Mouse (Mus musculus): ENCODE measurements at regions not wholly inside any gene's neighbourhood (a gene's known extent, or its start where the extent isn't known, plus 50 kb on each side); places are given as distances from the start of the nearest gene placed in this dataset.

GRCm38 (mm10) chr8:77774551-77775335 lies 50.5 kb upstream of the Ednra start:
- no peak for ATAC-seq (ENCODE audit: extremely low read depth, insufficient number of reproducible peaks, low FRiP score, low TSS enrichment)
- Histone ChIP-seq H3K27ac (replicated peaks) (no peak overlapping the region; the same call in 1 of the 2 replicates), H3K36me3 (no peaks in the 10 kb centered on the region), H3K4me2 (no peak overlapping the region), H3K9me3 (no peaks in the 10 kb centered on the region), H3K9ac (no peak overlapping the region), H3K4me1 (peaks cover 23% of the 10 kb centered on the region), H3K27me3 (replicated peaks) (no peaks in the 10 kb centered on the region), H3K4me3 (no peak overlapping the region)
- WGBS, result 69% methylated on average over 8 of the region's 8 CpGs

- Histone ChIP-seq H3K4me1 (peaks cover 22% of the 10 kb centered on the region), H3K9ac (no peak overlapping the region), H3K27ac (replicated peaks) (no peak overlapping the region), H3K9me3 (no peaks in the 10 kb centered on the region), H3K27me3 (replicated peaks) (no peaks in the 10 kb centered on the region), H3K4me2 (no peak overlapping the region), H3K36me3 (no peaks in the 10 kb centered on the region), H3K4me3 (no peak overlapping the region)
- no peak for ATAC-seq (ENCODE audit: extremely low read depth, insufficient number of reproducible peaks, low FRiP score, low TSS enrichment)
- 80% methylated on average over 3 of the region's 3 CpGs for WGBS
Measured at GRCm38 (mm10) chr8:77775526-77775925, 51.3 kb upstream of the Ednra start.

GRCm38 (mm10) chr8:77777597-77777996 lies 53.3 kb upstream of the Ednra start:
- ATAC-seq (ENCODE audit: extremely low read depth, insufficient number of reproducible peaks, low FRiP score, low TSS enrichment), result no peak
- H3K27me3 ChIP-seq (replicated peaks), result no peaks in the 10 kb centered on the region
- no peak overlapping the region for H3K9ac ChIP-seq
- H3K4me2 ChIP-seq, result no peak overlapping the region
- no peaks in the 10 kb centered on the region for H3K36me3 ChIP-seq
- H3K4me1 ChIP-seq, result peaks cover 5% of the 10 kb centered on the region
- H3K27ac ChIP-seq (replicated peaks), result no peak overlapping the region
- H3K9me3 ChIP-seq, result no peaks in the 10 kb centered on the region
- no peak overlapping the region for H3K4me3 ChIP-seq
- 56% methylated on average over 5 of the region's 5 CpGs for WGBS

GRCm38 (mm10) chr8:77785676-77786255 lies 61.5 kb upstream of the Ednra start:
- Histone ChIP-seq H3K4me1 (peaks cover 9% of the 10 kb centered on the region), H3K4me3 (no peak overlapping the region), H3K27me3 (replicated peaks) (no peaks in the 10 kb centered on the region), H3K9me3 (no peaks in the 10 kb centered on the region), H3K4me2 (no peak overlapping the region), H3K27ac (replicated peaks) (no peak overlapping the region), H3K36me3 (no peaks in the 10 kb centered on the region), H3K9ac (no peak overlapping the region)
- ATAC-seq (ENCODE audit: extremely low read depth, insufficient number of reproducible peaks, low FRiP score, low TSS enrichment), result no peak
- 80% methylated on average over 4 of the region's 4 CpGs for WGBS

GRCm38 (mm10) chr8:77794911-77795310 lies 70.6 kb upstream of the Ednra start:
- no peaks in the 10 kb centered on the region for H3K4me1 ChIP-seq
- H3K36me3 ChIP-seq, result no peaks in the 10 kb centered on the region
- ATAC-seq (ENCODE audit: extremely low read depth, insufficient number of reproducible peaks, low FRiP score, low TSS enrichment), result no peak
- WGBS, result 61% methylated on average over 1 of the region's 1 CpGs
- H3K27ac ChIP-seq (replicated peaks), result no peak overlapping the region
- H3K27me3 ChIP-seq (replicated peaks), result no peaks in the 10 kb centered on the region
- H3K9ac ChIP-seq, result no peak overlapping the region
- no peak overlapping the region for H3K4me3 ChIP-seq
- no peaks in the 10 kb centered on the region for H3K9me3 ChIP-seq
- no peak overlapping the region for H3K4me2 ChIP-seq

GRCm38 (mm10) chr8:77803147-77803903 lies 79.1 kb upstream of the Ednra start:
- no peak for ATAC-seq (ENCODE audit: extremely low read depth, insufficient number of reproducible peaks, low FRiP score, low TSS enrichment)
- Histone ChIP-seq H3K9ac (no peak overlapping the region), H3K27me3 (replicated peaks) (no peaks in the 10 kb centered on the region), H3K36me3 (no peaks in the 10 kb centered on the region), H3K4me3 (no peak overlapping the region), H3K4me2 (no peak overlapping the region), H3K4me1 (peaks cover 14% of the 10 kb centered on the region), H3K9me3 (no peaks in the 10 kb centered on the region; the same call in 1 of the 2 replicates), H3K27ac (replicated peaks) (no peak overlapping the region)
- 72% methylated on average over 9 of the region's 9 CpGs for whole genome bisulfite sequencing

- no peak overlapping the region for H3K27ac ChIP-seq (replicated peaks)
- H3K4me3 ChIP-seq, result no peak overlapping the region
- peaks cover 14% of the 10 kb centered on the region for H3K4me1 ChIP-seq
- WGBS, result 48% methylated on average over 6 of the region's 6 CpGs
- no peak for ATAC-seq (ENCODE audit: extremely low read depth, insufficient number of reproducible peaks, low FRiP score, low TSS enrichment)
- H3K9me3 ChIP-seq, result no peaks in the 10 kb centered on the region; the same call in 1 of the 2 replicates
- no peaks in the 10 kb centered on the region for H3K27me3 ChIP-seq (replicated peaks)
- H3K9ac ChIP-seq, result no peak overlapping the region
- H3K36me3 ChIP-seq, result no peaks in the 10 kb centered on the region
- no peak overlapping the region for H3K4me2 ChIP-seq
Measured at GRCm38 (mm10) chr8:77804536-77804935, 80.3 kb upstream of the Ednra start.

DNA sequence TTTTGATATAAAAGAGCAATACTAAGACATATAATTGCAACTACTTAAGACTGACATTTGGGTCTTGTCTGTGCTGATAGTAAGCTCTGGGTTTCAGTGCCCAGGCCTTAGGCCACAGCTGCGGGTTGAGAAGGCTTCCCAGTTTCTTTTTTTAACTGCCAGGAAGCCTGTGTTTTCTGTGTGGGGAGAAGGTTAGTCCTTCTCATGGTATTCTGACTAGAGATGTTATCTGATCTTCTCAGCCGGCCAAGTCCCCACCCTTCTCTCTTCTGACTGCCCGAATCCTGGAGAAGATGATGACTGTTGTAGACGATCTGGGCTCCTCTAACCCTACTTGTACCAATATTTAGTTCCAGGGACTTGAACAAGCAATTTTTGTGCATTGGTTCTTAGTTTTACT lies 80.7 kb upstream of the Ednra start:
- no peaks in the 10 kb centered on the region for H3K36me3 ChIP-seq
- H3K4me2 ChIP-seq, result no peak overlapping the region
- H3K4me3 ChIP-seq, result no peak overlapping the region
- H3K9me3 ChIP-seq, result no peaks in the 10 kb centered on the region; the same call in 1 of the 2 replicates
- 25% methylated on average over 4 of the region's 4 CpGs for WGBS
- no peaks in the 10 kb centered on the region for H3K27me3 ChIP-seq (replicated peaks)
- peaks cover 14% of the 10 kb centered on the region for H3K4me1 ChIP-seq
- H3K27ac ChIP-seq (replicated peaks), result no peak overlapping the region; the same call in 1 of the 2 replicates
- no peak overlapping the region for H3K9ac ChIP-seq
- no peak for ATAC-seq (ENCODE audit: extremely low read depth, insufficient number of reproducible peaks, low FRiP score, low TSS enrichment)

- 51% methylated on average over 6 of the region's 6 CpGs for WGBS
Measured at GRCm38 (mm10) chr8:77805657-77806056, 81.4 kb upstream of the Ednra start.

GRCm38 (mm10) chr8:77814796-77815647 lies 90.8 kb upstream of the Ednra start:
- no peak overlapping the region for H3K27ac ChIP-seq (replicated peaks)
- no peaks in the 10 kb centered on the region for H3K36me3 ChIP-seq
- no peaks in the 10 kb centered on the region for H3K4me1 ChIP-seq
- no peaks in the 10 kb centered on the region for H3K27me3 ChIP-seq (replicated peaks)
- 70% methylated on average over 12 of the region's 12 CpGs for WGBS
- no peak overlapping the region for H3K4me2 ChIP-seq
- no peak overlapping the region for H3K9ac ChIP-seq
- H3K9me3 ChIP-seq, result no peaks in the 10 kb centered on the region
- ATAC-seq (ENCODE audit: extremely low read depth, insufficient number of reproducible peaks, low FRiP score, low TSS enrichment), result no peak
- no peak overlapping the region for H3K4me3 ChIP-seq

More at GRCm38 (mm10) chr8:77805657-77806056, 81.4 kb upstream of the Ednra start:
- H3K27me3 ChIP-seq (replicated peaks), result no peaks in the 10 kb centered on the region
- H3K4me3 ChIP-seq, result no peak overlapping the region
- no peaks in the 10 kb centered on the region for H3K36me3 ChIP-seq
- H3K27ac ChIP-seq (replicated peaks), result no peak overlapping the region
- no peaks in the 10 kb centered on the region; the same call in 1 of the 2 replicates for H3K9me3 ChIP-seq
- ATAC-seq (ENCODE audit: extremely low read depth, insufficient number of reproducible peaks, low FRiP score, low TSS enrichment), result no peak
- H3K4me1 ChIP-seq, result peaks cover 14% of the 10 kb centered on the region
- H3K9ac ChIP-seq, result no peak overlapping the region
- no peak overlapping the region for H3K4me2 ChIP-seq

GRCm38 (mm10) chr8:77815648-77815971 lies 91.3 kb upstream of the Ednra start:
- WGBS, result 69% methylated on average over 7 of the region's 7 CpGs
- Histone ChIP-seq H3K27ac (replicated peaks) (no peak overlapping the region), H3K9me3 (no peaks in the 10 kb centered on the region), H3K4me1 (no peaks in the 10 kb centered on the region), H3K4me3 (no peak overlapping the region), H3K27me3 (replicated peaks) (no peaks in the 10 kb centered on the region), H3K9ac (no peak overlapping the region), H3K36me3 (no peaks in the 10 kb centered on the region), H3K4me2 (no peak overlapping the region)
- ATAC-seq (ENCODE audit: extremely low read depth, insufficient number of reproducible peaks, low FRiP score, low TSS enrichment), result no peak

Measured in heart, embryonic 13.5 days (tissue).